Mouse (Mus musculus) c-Kit-positive CD71-negative TER-119-negative erythroid progenitor cells, embryonic 14.5 days (primary cell): ENCODE results near the gene Ear14.
"Not testable (repeated sequence)": the region's sequence is repeated elsewhere in the genome, so short reads cannot be mapped to it uniquely, and the experiment has no call there.

ENCODE experiments used
- DNase-seq: peaks from one replicate; pipeline ENCODE4 v3.0.0-alpha.2; 2013; ENCODE audit warnings: low read depth

The Ear14 gene

DNA sequence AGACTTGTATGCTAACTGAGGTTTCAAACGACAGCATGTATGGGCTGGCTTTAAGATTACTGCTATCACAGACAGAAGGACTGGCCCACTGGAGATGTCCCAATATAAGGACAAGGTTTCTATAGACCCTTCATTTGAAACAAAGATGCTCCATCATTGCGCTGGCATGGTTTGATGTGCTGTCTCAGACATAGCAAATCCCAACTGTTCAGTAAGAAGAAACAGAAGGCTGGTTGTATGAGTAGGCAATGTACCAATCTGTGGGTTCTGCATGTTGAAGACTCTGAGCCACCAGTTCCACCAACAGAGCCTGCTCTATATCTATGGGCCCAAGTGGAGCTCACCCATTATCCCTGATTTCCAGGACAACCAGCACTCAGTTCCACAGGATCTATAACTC, at the start of gene Ear14:
TSS of gene Ear14 (plus strand) at position 277 of the 400 bp plus-strand sequence.
- DNase-seq = no peak

- no peak for DNase-seq
Measured at GRCm38 (mm10) chr14:51156056-51156735, 47.0 kb upstream of the Ear14 start.

DNA sequence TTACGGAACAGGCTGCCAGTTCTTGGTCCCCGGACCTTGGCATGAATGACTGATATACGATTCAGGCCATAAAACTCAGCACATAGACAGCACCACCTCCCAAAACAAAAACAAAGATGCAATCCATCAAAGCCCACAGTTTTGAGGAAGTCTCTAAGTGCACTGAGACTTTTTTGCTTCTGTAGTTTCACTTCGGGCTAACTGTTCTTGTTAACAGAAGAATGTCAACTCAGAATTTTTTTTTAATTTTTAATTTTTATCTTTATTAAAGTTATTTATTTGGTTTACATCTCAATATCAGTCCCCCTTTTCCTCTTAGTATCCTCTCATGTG, 46.5 kb upstream of the Ear14 start:
- no peak for DNase-seq

- DNase-seq = no peak
Measured at GRCm38 (mm10) chr14:51157072-51157471, 46.1 kb upstream of the Ear14 start.

DNA sequence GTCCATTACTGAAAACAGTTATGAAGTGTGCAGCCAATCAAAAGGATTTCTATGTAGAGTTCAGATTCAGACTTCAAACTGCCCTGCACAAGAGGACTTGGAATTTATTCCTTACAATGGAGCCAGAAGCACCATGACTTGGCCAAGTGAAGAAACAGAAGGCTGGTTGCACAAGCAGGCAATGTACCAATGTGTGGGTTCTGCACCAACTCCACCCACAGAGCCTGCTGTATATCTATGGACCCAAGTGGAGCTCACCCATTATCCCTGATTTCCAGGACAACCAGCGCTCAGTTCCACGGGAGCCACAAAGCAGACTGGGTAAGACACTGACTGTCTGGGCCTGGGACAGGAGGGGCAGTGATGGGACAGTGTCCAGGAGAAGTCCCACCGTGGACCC, 41.2 kb upstream of the Ear14 start, which contains the start of gene Rnase2b:
TSS of gene Rnase2b (plus strand) at position 285 of the 400 bp plus-strand sequence.
- not testable (repeated sequence) for DNase-seq

DNA sequence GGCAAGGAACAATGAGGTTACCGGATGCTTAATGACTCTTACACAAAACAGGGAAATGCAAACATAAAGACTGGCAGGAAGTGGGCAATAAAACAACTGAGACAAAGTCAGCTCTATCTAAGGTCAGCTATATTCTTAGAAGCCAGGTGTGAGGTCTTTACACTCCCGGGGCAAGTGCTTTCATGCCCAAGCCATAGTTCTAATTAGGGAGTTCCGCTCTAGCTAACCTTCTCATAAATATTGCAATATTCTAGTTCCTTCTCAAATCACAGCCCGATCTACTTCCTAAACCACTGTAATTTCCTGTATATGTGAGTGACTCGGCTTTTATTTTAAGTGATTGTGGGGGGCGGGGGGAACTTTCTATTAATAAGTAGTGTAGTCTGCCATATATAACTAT, 39.9 kb upstream of the Ear14 start:
- not testable (repeated sequence) for DNase-seq

DNA sequence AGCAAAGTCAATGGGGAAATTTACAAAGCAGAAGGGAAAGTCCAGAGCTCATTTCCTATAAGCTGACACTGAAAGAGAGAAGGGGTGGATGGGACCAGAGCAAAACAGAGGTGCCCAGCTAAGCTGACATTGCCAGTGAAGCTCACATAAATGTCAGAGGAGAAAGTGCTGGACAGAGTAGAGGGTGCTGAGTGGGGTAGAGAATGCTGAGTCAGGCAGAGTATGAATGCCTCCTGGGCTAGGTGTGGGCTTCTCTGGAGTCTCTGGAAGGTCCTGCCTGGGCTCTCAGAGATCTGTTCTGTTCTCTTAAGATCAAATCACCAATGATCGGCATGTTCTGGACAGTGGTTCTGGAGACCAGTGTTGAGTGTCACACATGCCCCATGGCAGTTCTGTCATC, 37.8 kb upstream of the Ear14 start:
- DNase-seq = no peak

DNA sequence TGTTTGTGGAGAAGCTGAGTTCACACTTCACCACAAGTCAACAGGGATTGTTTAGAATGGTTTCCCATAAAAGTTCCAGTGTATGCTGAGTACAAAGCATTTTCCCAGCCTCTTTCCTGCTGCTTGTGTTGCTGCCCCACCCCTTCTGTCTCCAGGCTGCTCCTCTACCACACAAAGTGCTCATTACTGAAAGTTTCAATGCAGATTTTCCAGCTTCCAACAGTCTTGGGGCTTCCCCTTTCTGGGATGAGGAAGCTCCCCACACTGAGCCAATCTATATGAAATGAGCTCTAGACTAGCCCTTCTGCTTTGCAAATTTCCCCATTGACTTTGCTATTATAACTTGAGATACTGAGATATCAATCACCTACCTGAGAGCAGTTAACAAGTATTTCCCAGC, 37.1 kb upstream of the Ear14 start:
- DNase-seq = no peak

- not testable (repeated sequence) for DNase-seq
Measured at GRCm38 (mm10) chr14:51172095-51172865, 30.9 kb upstream of the Ear14 start.

DNA sequence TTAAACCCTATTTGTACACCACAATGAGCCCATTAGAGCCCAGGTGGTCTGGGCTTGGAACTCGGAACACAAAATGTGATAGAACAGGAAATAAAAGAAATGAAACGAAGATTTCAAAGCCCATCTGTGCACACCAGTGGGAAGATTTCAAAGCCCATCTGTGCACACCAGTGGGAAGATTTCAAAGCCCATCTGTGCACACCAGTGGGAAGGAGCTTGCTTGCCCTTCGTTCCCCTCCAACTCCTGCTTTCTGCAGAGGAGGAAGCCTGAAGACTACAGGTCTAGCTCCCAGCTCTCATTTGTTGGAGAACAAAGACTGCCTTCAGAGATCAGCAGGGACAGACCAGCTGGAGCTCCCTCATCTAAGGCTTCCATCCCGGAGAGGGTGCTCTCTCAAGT, 30.2 kb upstream of the Ear14 start:
- DNase-seq = not testable (repeated sequence)

GRCm38 (mm10) chr14:51173843-51174242, 29.3 kb upstream of the Ear14 start:
- DNase-seq = no peak

- not testable (repeated sequence) for DNase-seq
Measured at GRCm38 (mm10) chr14:51181051-51181450, 22.1 kb upstream of the Ear14 start.

DNA sequence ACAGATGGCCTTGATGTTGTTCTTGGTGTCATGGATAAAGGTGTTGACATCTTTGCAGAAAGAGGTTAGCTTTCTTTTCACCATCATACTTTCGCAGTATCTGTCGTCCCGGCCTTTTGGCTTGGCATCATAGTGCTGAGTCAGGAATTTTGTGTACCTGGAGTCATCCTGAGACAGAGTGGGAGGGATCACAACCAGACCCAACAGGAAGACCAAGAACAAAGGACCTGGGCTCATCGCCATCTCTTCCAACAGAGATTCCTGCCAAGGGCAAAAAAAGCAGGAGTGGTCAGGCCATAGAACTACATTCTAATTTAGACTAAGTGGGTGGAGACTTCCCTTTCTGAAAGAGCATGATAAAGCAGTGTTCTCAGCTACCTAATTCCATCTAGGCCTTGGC, 7.5 kb upstream of the Ear14 start:
- DNase-seq = no peak

DNA sequence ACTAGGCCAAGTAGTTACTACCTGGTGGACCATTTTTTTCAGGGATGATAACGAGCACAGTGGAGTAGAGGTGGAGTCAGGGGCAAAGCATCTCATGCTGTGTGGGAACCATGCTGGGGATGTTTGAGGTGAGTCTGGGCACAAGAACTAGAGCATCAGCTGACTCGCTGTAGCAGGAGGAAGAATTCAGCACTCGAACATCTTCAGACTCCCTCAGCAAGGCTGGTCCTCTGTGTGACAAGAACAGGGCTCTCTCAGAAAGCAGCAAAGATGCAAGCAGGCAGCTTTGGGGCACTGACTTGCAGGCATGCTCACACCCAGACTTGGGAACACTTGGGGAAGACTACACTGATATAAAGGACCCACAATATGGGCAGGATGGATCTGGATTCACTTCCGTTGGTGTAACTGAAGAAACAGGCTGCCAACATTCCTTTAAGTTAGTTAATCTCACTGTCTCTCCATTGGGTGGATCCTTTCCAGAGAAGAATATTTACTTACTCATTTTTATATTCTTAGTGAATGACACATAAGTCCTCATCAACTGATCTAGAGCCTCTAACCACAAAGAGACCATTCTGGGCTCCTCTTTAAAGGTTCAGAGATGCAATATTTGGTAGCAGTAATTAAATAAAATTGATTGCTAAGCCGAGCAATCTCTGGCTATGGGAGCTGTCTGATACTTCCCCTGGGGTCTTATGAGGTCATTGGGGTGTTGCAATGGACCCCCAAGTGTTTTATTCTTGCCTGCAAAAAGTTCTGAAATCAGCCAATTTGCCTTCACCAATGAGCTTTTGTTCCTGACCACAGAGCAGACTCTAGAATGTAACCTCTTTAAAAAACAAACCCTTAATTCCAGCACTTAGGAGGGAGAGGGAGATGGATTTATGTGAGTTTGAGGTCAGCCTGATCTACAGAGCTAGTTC, 3.8 kb upstream of the Ear14 start, which contains the start of gene Ang2:
TSS of gene Ang2 (minus strand) at position 51 of the 926 bp plus-strand sequence.
- DNase-seq = no peak

GRCm38 (mm10) chr14:51200054-51200453, 3.1 kb upstream of the Ear14 start:
- no peak for DNase-seq

DNA sequence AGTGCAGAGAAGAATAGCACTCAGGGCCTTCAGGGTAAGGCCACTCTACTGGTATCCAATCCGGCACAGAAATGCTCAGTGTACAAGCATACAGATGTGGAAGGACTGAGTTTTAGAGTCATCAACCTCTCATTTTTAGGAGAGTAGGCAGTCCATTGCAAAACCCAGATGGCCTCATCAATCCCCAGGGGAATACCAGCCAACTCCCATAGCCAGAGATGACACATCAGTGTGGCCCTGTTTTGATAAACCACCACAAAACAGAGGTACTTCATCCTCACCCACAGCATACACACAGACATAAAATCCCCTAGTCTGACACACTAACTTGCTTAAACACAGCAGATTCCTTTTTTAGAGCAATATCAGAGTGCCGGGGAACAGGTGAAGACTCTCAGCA, 2.7 kb upstream of the Ear14 start:
- DNase-seq = no peak

- DNase-seq = not testable (repeated sequence)
Measured at GRCm38 (mm10) chr14:51220075-51220474, 16.9 kb downstream of the Ear14 start.

DNA sequence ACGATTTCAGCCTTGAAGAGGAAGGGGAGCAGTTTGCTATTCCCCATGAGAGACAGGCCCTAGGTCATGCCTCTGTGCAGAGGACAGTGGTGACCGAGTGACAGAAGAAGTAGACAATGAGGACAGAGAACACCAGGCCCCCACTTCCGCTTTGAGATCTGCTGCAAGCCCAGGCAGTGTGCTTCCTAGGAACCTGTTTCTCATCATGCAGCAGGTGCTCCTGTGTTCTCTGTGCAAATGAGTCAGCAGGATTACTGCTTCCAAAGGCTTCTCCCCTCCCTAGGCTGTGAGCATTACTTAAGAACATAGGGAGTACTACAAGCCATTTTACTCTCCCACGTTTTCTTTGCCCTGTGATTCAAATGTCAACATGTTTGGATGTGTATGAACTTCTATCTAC, 26.5 kb downstream of the Ear14 start:
- not testable (repeated sequence) for DNase-seq

DNA sequence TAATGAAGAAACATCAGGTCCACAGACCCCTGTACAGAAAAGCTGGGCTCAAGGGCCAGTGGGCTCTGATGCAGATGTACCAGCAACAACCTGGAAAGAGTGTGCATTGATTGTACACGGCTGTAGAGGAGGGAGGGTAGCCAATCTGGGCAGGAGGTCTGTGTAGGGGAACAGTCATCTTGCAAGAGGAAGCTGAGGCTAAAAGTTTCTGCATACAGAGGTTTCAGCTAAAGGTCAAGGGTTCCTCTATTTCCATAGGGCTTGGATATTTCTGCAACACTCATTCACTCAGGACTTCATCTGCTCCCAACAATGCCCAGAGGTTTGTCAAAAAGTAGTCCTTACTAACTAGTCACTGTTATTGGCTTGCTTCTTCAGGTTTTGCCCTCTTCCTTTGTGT, 34.3 kb downstream of the Ear14 start:
- not testable (repeated sequence) for DNase-seq

- DNase-seq = peak; percentile 36
Measured at GRCm38 (mm10) chr14:51240899-51241298, 37.7 kb downstream of the Ear14 start.

- no peak for DNase-seq
Measured at GRCm38 (mm10) chr14:51247736-51248135, 44.5 kb downstream of the Ear14 start.

GRCm38 (mm10) chr14:51250348-51250747, 47.2 kb downstream of the Ear14 start:
- DNase-seq = no peak
